Mouse (Mus musculus): ENCODE measurements at regions not wholly inside any gene's neighbourhood (a gene's known extent, or its start where the extent isn't known, plus 50 kb on each side); places are given as distances from the start of the nearest gene placed in this dataset.
A peak's percentile ranks its signal among the peaks of the same experiment; 100 is the strongest.

DNA sequence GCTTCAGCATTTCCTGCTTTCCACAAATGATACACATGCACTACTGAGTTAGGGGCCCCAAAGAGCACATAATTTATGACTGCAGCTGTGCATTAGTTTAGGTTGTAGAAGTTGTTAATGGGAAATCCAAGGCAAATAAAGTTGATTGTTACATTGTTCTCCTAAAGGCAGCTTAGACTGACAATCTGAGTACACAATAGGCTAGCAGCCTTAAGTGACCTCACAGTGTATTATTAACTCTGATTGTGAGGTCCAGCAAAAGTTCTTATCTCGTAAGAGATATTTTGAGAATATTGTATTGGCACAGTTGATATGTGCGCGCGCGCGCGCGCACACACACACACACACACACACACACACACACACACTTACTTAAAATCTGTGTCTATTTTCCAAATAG is 70.5 kb upstream of the Yae1d1 start:
- no peak for DNase-seq

DNA sequence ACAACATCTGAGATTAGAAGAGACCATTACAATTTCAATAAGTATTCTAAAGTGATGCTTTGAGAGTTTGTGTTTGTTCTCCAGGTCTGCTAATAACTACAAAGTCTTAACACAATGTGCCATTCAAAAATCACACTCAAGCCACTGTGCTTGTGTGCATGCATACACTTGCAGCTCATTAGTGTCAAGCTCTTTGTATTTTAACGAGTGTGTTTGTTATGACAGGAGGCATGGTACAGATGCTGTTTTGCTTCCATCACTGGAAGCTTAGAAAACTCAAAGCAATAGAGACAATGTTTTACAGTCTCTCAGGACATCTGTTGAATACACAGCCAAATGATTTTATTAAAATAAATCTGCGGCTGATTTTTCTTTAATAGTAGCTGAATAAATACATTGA is 67.1 kb upstream of the Yae1d1 start:
- DNase-seq = no peak

DNA sequence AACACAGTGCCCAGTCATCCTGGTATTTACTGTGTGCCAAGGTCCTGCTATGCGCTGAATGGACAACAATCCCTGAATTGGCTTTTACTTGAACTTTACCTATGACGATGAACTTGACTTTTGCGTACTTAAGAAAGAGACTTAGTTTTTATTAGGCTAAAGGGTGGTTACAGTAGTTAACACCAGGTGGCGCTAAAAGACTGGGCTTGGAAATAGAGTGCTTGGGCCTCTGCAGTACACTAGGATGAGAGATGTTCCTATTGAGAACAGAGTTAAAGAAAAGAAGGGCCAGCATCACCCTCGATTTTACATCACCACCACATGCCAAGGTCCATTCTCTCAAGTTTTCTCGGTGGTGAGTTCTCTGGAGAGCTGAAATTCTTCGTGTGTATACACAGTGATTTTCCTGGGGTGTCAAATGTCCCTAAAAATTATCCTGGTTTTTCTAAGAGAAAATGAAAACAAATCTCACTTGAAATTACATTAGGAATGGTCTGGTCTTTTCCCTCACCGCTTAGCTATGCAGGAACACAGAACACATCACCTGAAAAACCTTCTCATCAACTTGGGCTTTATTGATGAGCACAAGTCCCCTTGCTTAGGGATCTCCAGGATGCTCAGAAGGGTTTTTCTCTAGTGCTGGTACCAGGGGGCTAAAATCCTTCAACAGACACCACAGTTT is 64.2 kb upstream of the Yae1d1 start:
- peak in 1 of 2 experiments; percentile 57 for DNase-seq

DNA sequence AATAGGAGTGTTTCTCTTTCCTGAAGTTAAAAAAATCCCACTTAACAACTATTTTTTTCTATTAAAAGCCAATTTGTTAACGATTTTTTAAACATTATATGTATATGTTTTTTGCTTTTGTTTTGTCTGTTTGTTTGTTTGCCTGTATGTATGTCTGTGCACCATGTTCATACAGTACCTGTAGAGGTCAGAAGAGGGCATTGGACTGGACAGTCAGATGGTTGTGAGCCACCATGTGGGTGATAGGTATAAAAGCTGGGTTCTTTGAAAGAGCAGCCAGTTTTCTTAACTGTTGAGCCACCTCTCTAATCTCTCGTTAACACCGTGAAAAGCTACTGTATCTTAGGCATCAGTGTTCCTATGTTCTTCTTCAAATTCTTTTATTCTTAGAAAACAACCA is 63.7 kb upstream of the Yae1d1 start:
- DNase-seq = no peak

DNA sequence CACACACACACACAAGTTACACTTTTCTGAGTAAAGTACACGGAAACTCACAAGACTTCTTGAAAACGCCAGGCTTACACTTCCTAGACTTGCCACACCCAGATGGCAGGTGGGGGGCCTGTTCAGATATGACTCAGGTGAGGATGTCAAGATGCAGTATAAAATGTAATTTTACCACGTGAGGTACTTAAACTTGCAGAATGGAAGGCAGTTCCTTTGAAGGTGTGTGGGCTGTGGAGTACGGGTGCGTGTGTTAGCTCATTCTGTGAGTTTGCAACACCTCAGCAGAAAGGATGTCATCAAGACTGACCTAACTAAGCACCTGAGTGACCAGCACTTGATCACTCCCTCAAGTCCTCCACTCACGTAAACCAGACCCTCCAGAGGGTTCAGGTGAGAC is 50.0 kb upstream of the Yae1d1 start:
- DNase-seq = no peak

All from lung, postnatal 4 days (tissue).